20 mouse cellular contexts compared by ENCODE assay signal in the genomic region with DNA sequence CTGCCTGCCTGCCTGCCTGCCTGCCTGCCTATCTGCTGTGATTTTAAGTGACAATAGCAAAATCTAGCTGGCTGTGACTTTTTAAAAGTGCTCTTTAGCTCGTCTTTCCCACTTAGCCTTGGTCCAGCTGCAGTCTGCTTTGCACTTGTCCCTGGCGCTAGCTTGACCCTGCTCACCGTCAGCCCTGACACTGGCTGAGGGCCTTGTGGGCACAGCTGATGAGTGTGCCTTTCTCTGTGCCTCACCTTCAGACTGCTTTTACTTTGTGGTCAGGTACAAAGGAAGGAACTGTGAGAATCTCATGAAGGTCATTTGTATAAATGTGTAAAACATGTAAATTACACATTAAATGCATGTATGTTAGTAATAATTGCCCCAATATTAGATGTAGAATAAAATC. TPM values are rescaled to one million over a fixed set of nuclear protein-coding genes. Genes with fewer than 3 reads are reported as not detected.
DNase-seq lines count a peak whose midpoint lies in the region; ATAC-seq and TF ChIP-seq lines count a peak whose summit lies in the region.
"Had no signal": no experiment of that assay in that cellular context is flagged by ENCODE, and none has a peak within 500 bp of the region (broad histone marks: within the 10 kb centered on the region; RNA-seq: fewer than 3 reads in every experiment).

No protein-coding gene starts in this region.

- no peak overlapping the region for H3K9ac ChIP-seq in hindbrain, embryonic 11.5 days (ENCODE audit: low read depth, low read length)
- H3K9ac ChIP-seq: limb, embryonic 12.5 days; liver, embryonic 15.5 days had no signal

- WGBS in hindbrain, embryonic 10.5 days: 79% methylated on average over 3 of the region's 3 CpGs
- WGBS in hindbrain, embryonic 11.5 days: 76% methylated on average over 3 of the region's 3 CpGs

- peak; percentile 46 for DNase-seq in adrenal gland, adult 8-10 months
- DNase-seq in adrenal gland, adult 18-20 months (ENCODE audit: low spot score in 2 of 2): no peak
- DNase-seq in hindbrain, embryonic 10.5 days (ENCODE audit: low spot score): no peak
- DNase-seq in hindbrain, embryonic 11.5 days (ENCODE audit: low spot score): no peak
- no peak for DNase-seq in testis, postnatal 10 days (ENCODE audit: low spot score)
- DNase-seq in cerebellum, postnatal 10 days: no peak
- no peak for DNase-seq in thymus, postnatal 10 days (ENCODE audit: low spot score in 2 of 2)
- DNase-seq: B cell, adult 2 months; cerebellum, postnatal 25 days; gastrocnemius, postnatal 36 days; kidney, adult 8-10 months; kidney, postnatal 25 days; layer of hippocampus, adult 9-11 months; right cerebral cortex, adult 18-20 months had no signal

- no peaks in the 10 kb centered on the region; the same call in 1 of the 2 replicates for H3K4me1 ChIP-seq in hindbrain, embryonic 10.5 days (replicated peaks)
- no peaks in the 10 kb centered on the region for H3K4me1 ChIP-seq in hindbrain, embryonic 11.5 days (replicated peaks; ENCODE audit: control insufficient read depth, insufficient read depth, low read length)
- H3K4me1 ChIP-seq in testis, adult 2 months (ENCODE audit: control insufficient read depth, insufficient read depth, low read length): peaks cover 8% of the 10 kb centered on the region

- H3K9me3 ChIP-seq in hindbrain, embryonic 10.5 days: no peaks in the 10 kb centered on the region
- no peaks in the 10 kb centered on the region for H3K9me3 ChIP-seq in hindbrain, embryonic 11.5 days (ENCODE audit: control insufficient read depth, low read length)
- H3K9me3 ChIP-seq: G1E; limb, embryonic 12.5 days; liver, embryonic 15.5 days had no signal

- 0 out of 2 replicates have a peak overlapping the region, but pooled peaks have one; percentile 8 for H3K27ac ChIP-seq in hindbrain, embryonic 10.5 days
- H3K27ac ChIP-seq in hindbrain, embryonic 11.5 days (ENCODE audit: low read depth, low read length): no peak overlapping the region
- H3K27ac ChIP-seq in testis, adult 2 months (ENCODE audit: control insufficient read depth, insufficient read depth, low read depth, low read length): peak overlapping the region; percentile 53
- H3K27ac ChIP-seq: limb, embryonic 12.5 days; liver, embryonic 15.5 days had no signal

- no peak overlapping the region for H3K4me2 ChIP-seq in hindbrain, embryonic 11.5 days (replicated peaks; ENCODE audit: low read depth, low read length)
- H3K4me2 ChIP-seq: limb, embryonic 12.5 days; liver, embryonic 15.5 days had no signal

- TF ChIP-seq POLR2A in testis, adult 2 months (IDR thresholded peaks at IDR 0.05; ENCODE audit: control insufficient read depth, low read depth, low read length): no peak

- no peak for TF ChIP-seq CTCF in testis, adult 2 months (IDR thresholded peaks at IDR 0.05; ENCODE audit: control insufficient read depth, insufficient read depth, insufficient replicate concordance, low read depth, low read length)

- H3K36me3 ChIP-seq in hindbrain, embryonic 10.5 days: peaks cover 7% of the 10 kb centered on the region; the same call in 1 of the 2 replicates
- no peaks in the 10 kb centered on the region for H3K36me3 ChIP-seq in hindbrain, embryonic 11.5 days (ENCODE audit: control insufficient read depth, insufficient read depth, low read length)
- H3K36me3 ChIP-seq in testis, adult 2 months (ENCODE audit: control insufficient read depth, insufficient read depth, low read length): no peaks in the 10 kb centered on the region
- H3K36me3 ChIP-seq: limb, embryonic 12.5 days had no signal

- H3K27me3 ChIP-seq in hindbrain, embryonic 10.5 days (ENCODE audit: insufficient read depth, poor library complexity, severe bottlenecking): no peaks in the 10 kb centered on the region
- no peaks in the 10 kb centered on the region for H3K27me3 ChIP-seq in hindbrain, embryonic 11.5 days (ENCODE audit: control insufficient read depth, insufficient read depth, low read length)
- H3K27me3 ChIP-seq in testis, adult 2 months (ENCODE audit: control insufficient read depth, insufficient read depth, low read length): no peaks in the 10 kb centered on the region
- H3K27me3 ChIP-seq: limb, embryonic 12.5 days; liver, embryonic 15.5 days had no signal

- H3K4me3 ChIP-seq in hindbrain, embryonic 10.5 days: no peak overlapping the region
- H3K4me3 ChIP-seq in hindbrain, embryonic 11.5 days (ENCODE audit: low read depth, low read length): no peak overlapping the region
- H3K4me3 ChIP-seq in testis, adult 2 months (ENCODE audit: control insufficient read depth, low read depth, low read length): peak overlapping the region; percentile 68
- H3K4me3 ChIP-seq: limb, embryonic 12.5 days; liver, embryonic 15.5 days had no signal

- ATAC-seq in hindbrain, embryonic 11.5 days (ENCODE audit: low FRiP score): no peak
- ATAC-seq: inflammation-experienced regulatory T-cells, adult 6 months; midbrain, embryonic 16.5 days had no signal

RNA-seq across cellular contexts. Expression of gene Specc1l, which starts 12.3 kb away (rescaled TPM):
- 10 to 100 TPM; 62.7 to 81.0 (median 64.4) TPM for total RNA-seq in adrenal gland, adult 8-10 months (2022)
- total RNA-seq in adrenal gland, adult 18-20 months (2021): 10 to 100 TPM; 51.8 to 56.0 TPM
- polyA plus RNA-seq in hindbrain, embryonic 10.5 days (2016; fragmentation: Nextera tagmentation; extraction: Ambion mirVana): 38.5 and 38.8 TPM in 2 replicates
- 21.5 and 27.3 TPM in 2 replicates for polyA plus RNA-seq in hindbrain, embryonic 11.5 days (2014; fragmentation: Nextera tagmentation; extraction: Ambion mirVana)
- polyA plus RNA-seq in testis, adult 2 months (2012; rRNA removed): 20.7 and 24.2 TPM in 2 replicates
